Mouse (Mus musculus) embryo, embryonic 10 days (tissue): Measurements from ENCODE around the gene Fam222b.
"Not testable (repeated sequence)": the region's sequence is repeated elsewhere in the genome, so short reads cannot be mapped to it uniquely, and the experiment has no call there.

Experiments used
- DNase-seq: peaks from one replicate; pipeline ENCODE4 v3.0.0-alpha.2; 2015; ENCODE audit warnings: low spot score

Gene Fam222b

DNA sequence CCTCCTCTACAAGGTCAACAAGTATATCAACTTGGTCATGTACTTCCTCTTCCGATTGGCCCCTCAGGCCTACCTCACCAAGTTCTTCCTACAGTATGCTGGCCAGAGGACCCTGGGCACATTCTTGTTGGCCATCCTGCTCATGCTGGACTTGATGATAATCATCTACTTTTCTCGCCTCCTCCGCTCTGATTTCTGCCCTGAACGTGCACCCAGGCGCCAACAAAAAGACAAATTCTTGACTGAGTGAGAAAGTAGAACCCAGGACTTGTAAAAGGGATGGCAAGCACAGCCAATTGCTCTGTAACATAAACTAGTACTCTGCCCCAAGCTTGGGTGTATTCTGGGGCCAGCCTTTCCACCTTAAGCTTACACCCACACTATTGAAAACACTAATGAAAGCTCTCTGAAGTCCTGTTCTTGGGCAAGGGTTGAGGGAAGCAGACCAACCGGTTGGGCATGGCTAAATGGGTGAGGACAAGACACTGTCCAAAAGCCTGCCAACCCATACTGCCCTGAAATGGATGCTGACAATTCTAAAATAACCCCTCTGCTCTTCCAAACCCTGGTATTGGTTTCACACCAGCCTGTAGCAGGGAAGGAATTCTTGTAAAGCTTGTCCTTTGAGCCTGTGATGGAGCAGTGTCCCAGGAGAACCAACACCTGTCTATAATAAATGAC, 85.8 kb downstream of the Fam222b start:
- DNase-seq, result no peak

DNA sequence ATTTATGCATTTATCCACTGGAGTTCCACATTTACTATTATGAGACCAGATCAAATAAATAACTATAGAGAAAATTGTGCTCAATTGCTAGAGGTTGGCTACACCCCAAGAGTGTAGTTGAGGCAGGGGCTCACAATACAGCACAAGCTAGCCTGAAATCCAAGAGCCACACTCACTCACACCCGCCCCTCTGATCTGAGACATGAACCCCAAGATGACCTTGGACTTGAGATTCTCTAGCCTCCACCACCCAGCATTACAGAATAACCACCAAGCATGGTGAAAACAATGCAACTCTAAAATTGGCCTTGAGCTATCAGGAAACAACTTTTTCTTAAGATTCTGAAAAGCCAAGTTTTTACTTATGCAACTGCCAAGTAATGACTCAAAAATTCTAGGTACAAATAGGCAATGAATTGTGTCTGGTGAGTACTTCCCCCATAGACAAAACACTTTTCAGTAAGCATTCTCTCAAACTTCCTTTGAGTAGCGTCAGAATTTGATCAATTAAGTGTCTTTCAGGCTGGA, 87.4 kb downstream of the Fam222b start:
- DNase-seq, result no peak

DNA sequence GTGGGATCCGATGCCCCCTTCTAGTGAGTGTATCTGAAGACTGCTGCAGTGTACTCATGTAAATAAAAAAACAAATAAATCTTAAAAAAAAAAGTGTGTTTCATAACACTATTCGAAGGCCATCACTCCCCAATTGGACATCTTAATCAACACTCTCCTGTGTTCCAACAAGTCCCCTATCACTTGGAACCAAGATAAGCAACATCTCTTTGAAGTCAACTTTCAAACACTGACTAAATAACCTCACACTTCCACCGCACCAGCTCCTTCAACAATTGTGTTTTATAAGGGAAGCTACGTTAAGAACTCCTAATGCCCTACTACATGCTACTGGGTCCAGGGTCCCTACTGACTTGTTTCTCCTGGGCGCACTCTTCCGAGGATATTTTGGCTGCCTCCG, 88.0 kb downstream of the Fam222b start:
- DNase-seq, result no peak

DNA sequence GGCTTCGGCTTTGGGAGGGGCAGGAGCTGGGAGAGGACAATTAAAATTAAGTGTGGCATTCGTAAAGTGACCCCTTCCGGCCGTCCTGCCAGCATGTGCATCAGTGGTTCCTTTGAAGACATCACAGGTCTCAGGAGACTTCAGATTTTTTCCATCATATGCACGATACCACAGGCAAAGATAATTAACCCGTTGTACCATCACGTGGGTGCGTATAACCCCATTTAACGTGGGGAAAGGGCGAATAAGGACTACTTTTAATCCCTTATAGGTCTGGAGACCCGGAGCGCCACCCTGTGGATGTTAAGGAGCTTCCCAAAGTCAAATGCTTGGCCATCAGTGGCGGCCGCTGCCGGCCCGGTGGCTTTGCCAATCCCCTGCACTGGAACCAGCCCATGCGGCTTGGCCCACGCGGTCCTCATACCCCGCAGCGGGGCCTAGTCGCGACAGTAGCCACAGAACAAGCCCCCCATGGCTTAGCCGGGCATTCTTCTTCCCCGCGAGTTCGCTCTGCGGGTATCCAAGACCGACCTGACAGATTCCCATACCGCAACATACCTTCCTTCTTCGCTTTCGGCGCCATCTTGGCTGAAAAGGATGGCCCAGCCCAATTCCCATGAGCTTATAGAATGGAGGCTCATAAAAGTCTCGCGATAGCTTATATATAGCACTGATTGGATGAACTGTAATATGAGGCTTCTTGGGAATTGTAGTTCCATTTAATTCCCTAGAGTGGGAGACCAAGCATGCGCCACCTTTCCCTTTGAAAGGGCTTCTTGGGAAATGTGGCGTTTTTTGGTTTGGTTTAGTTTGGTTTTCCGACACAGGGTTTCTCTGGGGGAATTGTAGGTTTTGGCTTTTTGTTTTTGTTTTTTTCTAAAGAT, 88.7 kb downstream of the Fam222b start, which contains the start of gene Rpl23a:
Gene Rpl23a (minus strand): TSS at position 624 of the 884 bp plus-strand sequence.
- DNase-seq, result peak; percentile 95

DNA sequence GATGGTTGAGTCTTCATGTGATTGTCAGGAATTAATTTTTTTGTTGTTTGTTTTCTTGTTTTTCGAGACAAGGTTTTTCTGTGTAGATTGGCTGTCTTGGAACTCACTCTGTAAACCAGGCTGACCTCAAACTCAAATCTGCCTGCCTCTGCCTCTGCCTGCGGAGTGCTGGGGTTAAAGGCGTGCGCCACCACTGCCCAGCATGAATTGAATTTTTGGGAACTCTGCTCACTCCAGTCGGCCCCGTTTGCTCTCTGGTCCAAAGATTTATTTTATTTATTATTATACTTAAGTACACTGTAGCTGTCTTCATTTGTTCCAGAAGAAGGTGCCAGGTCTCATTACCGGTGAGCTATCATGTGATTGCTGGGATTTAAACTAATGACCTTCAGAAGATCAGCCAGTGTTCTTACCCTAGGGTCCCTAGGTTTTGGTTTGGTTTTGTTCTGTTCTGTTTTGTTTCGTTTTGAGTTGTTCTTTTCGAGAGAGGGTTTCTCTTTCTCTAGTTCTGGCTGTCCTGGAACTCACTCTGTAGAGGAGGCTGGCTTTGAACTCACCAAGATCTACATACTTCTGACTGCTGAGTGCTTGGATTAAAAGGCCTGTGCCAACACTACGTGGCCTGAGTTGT, 89.5 kb downstream of the Fam222b start:
- no peak for DNase-seq

DNA sequence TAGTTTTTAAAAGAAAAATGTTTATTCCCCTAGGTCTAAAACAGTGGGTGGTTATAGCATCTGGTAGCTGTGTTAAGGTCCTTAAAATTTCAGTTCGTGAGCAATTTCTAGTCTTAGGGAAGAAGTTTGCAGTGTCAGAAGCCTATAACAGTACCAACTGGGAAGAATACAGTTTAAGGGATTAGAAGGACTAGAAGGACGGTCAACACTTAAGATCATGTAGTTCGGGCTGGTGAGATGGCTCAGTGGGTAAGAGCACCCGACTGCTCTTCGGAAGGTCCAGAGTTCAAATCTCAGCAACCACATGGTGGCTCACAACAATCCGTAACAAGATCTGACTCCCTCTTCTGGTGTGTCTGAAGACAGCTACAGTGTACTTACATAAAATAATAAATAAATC, 90.2 kb downstream of the Fam222b start:
- not testable (repeated sequence) for DNase-seq

DNA sequence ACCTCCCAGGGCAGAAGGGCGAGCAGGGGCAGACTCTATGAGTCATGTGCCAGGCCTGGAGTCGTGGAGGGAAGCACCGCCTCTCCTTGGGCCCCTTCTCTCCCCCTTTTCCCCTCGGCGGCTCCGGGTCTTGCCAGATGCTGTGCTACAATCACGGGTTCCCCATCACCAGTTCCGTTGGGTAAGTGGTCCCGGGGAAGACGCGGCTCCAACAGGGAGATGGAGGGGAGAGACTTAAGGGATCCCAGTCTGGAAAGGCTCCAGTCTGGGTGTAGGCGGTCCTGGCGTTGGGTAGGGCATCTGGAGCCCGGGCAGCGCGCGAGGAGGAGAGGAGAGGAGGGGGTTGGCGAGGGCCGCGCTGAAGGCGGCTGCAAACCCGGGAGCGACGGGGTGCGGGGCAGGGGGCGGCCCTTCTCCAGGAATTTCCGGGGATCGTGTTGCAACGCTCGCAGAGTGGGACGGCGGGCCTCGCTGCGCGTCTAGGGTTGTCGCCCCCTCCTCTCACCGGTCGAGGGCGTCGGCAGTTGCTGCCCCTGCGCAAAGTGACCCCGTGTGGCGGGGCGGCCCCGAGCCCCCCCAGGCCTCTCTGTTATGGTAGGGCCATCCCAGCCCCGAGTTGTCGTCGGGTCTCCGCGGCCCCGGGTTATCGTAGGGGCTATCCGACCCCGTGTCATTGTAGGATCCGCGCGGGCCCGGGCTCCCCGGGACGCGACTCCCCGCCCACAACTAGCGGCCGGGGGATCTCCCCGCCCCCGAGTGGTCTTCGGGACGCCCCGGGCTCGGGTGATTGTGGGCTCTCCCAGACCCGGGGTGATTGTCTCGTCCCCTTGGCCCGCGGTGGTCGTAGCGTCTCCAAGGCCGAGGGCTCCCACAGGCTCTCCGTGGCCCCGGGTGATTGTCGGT, 94.1 kb downstream of the Fam222b start, which contains the start of gene Rab34:
Gene Rab34 (plus strand): TSS at position 100 of the 903 bp plus-strand sequence.
- peak; percentile 90 for DNase-seq

DNA sequence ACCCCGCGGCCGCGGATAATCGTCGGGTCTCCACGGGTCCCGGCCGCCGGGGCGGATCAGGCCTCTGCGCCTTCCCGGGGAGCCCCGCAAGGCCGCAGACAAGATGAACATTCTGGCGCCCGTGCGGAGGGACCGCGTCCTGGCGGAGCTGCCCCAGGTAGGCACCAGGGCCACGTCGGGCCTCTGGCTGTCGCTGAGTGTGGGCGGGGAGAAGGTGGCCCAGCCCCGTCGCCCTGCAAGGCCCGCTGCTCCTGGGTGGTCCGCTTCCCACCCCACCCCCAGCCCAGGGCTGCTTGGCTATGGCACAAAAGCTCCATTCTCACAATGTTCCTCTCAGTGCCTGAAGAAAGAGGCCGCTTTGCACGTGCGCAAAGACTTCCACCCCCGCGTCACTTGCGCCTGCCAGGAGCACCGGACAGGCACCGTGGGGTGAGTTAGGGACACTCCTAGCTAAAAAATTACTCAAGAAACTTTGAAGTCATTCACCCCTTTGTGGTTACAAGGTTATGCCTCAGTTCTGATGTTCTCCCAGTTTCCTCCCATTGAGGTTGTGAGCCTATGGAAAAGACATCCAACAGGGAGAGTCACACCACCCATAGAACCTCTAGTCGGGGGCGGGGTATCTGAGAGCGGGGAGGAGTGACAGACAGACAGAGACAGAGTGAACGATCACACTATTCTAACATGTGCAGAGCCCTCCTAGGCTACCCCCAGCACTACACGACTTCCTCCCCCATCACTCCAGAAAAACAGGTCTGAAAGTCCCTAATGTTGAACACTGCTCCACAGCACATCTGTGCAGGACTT, 95.0 kb downstream of the Fam222b start:
- peak; percentile 94 for DNase-seq

DNA sequence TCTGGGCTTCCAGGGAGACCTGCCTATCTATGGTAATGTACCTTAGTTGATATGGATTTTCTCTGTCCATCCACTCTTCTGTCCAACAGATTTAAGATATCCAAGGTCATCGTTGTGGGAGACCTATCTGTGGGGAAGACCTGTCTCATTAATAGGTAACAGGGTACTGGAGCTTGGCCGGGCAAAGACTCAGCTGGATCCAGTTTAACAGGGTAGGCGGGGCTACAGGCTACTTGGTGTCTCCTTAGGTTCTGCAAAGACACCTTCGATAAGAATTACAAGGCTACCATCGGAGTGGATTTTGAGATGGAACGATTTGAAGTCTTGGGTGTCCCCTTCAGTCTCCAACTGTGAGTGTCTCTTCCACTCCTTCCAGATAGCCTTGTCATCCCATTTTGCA, 95.6 kb downstream of the Fam222b start:
- DNase-seq, result no peak

DNA sequence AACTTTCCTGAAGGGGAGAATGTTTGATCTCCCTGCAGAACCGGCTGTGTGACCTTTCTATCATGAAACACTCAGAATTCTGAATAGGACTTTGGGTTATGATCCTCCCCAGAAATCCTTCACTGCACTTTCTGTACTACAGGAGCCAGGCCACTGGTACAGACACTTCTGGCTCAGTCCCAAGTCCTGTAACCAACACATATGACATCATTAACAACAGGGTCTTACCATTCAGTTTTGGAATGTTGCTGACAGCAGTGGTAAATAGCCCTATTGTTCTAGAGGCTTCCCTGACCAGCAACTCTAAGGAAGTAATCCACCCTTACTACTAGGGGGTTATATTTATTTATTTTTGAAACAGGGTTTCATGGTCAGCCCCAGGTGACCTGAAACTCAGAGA, 98.7 kb downstream of the Fam222b start, which contains the start of gene Proca1:
Gene Proca1 (plus strand): TSS at position 280 of the 400 bp plus-strand sequence.
- DNase-seq, result no peak

DNA sequence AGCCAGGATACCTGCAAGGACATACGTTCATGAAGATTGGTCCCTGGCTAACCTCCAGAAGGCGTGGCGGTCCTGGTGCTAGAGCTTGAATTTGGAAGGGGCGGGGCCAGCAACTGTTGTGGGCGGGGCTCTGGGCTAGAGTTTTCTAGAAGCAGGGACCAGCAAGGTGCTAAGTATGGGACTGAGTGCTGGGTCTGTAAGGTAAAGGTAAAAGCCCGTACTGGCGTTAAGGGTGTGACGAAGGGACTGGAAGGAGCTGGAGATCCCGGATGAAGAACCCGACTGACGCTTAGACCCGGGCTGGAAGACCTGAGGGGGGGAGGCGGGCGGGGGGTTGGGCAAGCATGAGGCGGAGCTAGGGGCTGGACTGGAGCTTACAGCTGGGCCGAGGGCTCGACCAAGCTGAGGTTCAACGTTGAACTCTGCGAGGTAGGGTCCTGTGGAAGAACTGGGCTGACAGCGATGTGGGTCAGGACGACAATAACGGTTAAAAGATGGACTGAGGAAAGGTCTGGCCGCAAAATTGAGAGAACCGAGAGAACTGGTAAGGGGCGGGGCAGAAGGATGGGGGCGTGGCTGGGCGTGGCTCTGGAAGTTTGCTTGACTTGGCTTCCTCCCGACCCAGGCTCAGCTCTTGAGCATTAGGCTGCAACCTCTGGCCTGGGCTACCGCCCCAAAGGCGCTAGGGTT, 100.1 kb downstream of the Fam222b start:
- peak; percentile 80 for DNase-seq

DNA sequence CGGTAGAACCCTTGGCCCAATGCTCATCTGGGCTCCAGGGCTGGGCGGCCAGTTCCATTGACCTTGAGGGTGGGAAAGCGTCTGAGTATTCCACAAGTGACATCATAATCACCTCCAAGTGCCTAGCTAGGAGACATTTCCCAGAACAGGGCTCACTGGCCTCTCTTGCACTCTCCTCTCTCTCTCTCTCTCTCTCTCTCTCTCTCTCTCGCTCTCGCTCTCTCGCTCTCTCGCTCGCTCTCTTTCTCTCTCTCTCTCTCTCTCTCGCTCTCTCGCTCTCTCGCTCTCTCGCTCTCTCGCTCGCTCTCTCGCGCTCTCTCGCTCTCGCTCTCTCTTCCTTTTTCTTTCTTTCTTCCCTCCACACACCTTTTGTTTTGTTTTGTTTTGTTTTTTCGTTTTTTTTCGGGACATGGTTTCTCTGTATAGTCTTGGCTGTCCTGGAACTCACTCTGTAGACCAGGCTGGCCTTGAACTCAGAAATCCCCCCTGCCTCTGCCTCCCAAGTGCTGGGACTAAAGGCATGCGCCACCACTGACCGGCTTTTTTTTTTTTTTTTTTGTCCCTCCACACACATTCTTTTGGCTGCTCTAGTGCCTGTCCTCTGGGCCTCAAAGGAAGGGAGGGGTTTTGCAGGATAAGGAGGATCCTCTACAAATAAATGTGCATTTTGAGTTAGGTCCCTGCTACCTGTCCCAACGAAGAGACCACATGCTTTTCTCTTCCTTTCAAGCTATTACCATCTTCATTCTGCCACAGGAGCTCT, 100.8 kb downstream of the Fam222b start:
- DNase-seq, result no peak

DNA sequence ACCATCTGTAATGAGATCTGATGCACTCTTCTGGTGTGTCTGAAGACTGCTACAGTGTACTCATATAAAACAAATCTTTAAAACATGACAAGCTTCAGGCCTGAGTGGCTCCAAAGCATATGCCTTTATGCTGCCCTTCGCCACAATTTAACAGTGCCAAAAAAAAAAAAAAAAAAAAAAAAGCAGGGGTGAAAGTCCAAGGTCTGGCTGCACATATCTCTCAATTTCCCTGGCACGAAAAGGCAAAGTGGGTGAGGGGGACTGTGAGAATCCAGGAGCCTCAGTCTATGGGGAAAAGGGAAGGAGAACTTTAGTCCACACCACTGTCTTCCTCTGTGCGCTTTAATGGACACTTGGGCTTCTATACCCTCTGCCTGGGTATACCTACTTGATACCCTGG, 107.9 kb downstream of the Fam222b start:
- DNase-seq, result no peak

DNA sequence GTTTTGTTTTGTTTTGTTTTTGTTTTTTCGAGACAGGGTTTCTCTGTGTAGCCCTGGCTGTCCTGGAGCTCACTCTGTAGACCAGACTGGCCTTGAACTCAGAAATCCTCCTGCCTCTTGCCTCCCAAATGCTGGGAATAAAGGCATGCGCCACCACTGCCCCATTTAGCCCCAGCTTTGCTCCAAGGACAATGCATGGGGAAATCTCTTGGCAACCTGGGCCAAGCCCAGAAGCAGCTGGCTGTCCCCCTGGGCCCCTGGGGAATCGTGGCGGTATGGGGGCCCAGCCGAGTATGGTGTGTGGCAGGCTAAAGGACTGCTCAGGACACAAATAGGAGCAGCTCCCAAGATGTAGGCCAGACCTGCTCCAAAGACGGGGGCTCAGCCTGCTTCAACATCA, 109.8 kb downstream of the Fam222b start:
- no peak for DNase-seq

DNA sequence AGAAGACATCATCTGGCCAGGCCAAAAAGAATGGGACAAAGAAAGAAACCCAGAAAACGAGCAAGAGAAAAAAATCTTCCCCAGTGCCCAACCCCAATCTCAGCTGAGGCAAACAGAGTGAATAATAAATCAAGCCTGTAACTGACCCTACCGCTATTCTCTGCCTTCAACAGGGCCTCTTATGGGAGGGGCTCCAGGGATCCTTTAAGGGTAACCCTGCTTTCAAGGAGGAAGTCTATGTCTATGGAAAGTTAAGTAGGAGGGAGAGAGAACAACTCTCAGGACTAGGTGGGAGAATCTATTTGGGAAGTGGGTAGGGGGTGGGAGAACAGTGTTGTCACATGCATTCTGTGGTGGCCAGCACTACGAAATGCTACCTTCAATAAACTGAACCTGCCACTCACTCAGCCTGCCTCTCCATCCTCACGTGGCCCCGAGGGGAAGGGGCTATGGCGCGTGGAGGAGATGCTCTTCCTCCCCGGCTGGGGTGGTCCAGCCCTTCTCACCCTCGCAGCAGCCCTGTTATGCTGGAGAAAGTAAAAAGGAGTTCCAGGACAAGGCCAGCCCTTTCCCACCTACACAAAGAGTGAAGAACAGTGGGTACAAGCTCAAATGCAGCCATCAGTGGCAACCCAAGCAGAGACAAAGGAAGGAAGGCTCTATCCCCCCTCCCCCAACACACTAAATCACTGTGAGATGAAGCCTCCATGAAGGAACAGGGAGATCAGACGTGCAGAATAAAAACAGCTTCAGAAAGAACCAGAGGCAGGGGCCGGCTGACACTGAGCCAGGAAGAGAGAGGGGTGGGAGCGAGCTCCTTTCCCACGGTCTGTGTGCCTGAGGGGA, 111.1 kb downstream of the Fam222b start:
- no peak for DNase-seq
